Mouse (Mus musculus) gastrocnemius, postnatal 36 days (tissue): Measurements from ENCODE around the gene G0s2. TPM values are rescaled to one million over a fixed set of nuclear protein-coding genes. Genes with fewer than 3 reads are reported as not detected.

Source experiments
- DNase-seq, 2 experiments: peaks; one replicate each; pipeline ENCODE4 v3.0.0; 2022
- intact Hi-C: fragments of 180-260 bp; cut with DNase I; formaldehyde crosslinking; loops from one replicate; pipeline ENCODE4 v1.15.1; 2025
- total RNA-seq, 2 experiments: library from RNA; stranded (reverse); gene quantifications; 2 replicates each; pipeline ENCODE4 v1.2.3; 2021

The G0s2 gene
- total RNA-seq, 2 experiments from 2014 or later, result 13.2 to 15.9 TPM

GRCm38 (mm10) chr1:193226114-193226513, 46.9 kb downstream of the G0s2 start:
- DNase-seq, result no peak
- intact Hi-C loops, result no loop called here

DNA sequence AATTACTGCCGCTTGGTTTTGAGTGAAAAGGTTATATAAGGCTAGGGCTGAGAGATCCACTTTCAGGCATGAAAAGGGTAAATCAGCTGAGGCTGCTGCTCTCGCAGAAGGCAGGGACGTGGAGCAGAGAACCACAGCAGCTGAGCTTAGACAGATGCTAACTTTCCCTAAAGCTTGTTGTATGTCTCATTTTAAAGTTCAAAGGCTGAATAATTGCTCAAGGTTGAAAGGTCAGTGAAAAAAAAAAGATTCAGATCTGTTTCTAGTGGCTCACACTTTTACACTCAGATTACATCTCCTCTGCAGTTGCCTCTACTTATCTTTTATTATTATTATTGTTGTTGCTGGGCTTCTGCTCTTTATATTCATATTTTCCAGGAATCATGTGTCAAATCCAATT, 47.5 kb downstream of the G0s2 start:
- DNase-seq, result no peak
- intact Hi-C loops, result no loop called here

Other genes starting within 250 kb of the G0s2 start
- under 1 TPM; 0.05 to 0.15 TPM for gene Syt14, start 237.4 kb downstream of the G0s2 start, total RNA-seq
- 1 to 10 TPM; 6.0 to 7.6 TPM for gene Diexf, start 142.9 kb downstream of the G0s2 start, total RNA-seq
- gene Irf6, start 120.1 kb downstream of the G0s2 start, total RNA-seq, result under 1 TPM; 0.41 to 0.54 TPM
- gene A130010J15Rik, start 105.2 kb downstream of the G0s2 start, total RNA-seq, result 1 to 10 TPM; 2.2 to 3.6 TPM
- gene Traf3ip3, start 71.5 kb downstream of the G0s2 start, total RNA-seq, result 1 to 10 TPM; 1.1 to 2.9 TPM
- 1 to 10 TPM; 1.9 to 2.6 TPM for gene Lamb3, start 65.5 kb downstream of the G0s2 start, total RNA-seq
- gene Hsd11b1, start 9.1 kb downstream of the G0s2 start, total RNA-seq, result 1 to 10 TPM; 6.0 to 7.5 TPM
- under 1 TPM in 1 of 2 experiments, not detected in 1; 0.13 TPM for gene Camk1g, start 97.1 kb upstream of the G0s2 start, total RNA-seq